Mouse (Mus musculus) cerebellum, adult 2 months (tissue): ENCODE data around the gene Commd3.

Experiments used
- CTCF ChIP-seq: fragments of 200-500 bp; IDR thresholded peaks from 2 replicates; pipeline ENCODE4 v1.5.1; 2011; ENCODE audit warnings: low read depth, mild to moderate bottlenecking, control low read depth, low read length, moderate library complexity, borderline replicate concordance; ENCODE audit not compliant: insufficient read depth
- POLR2A ChIP-seq: fragments of 200-500 bp; IDR thresholded peaks from 2 replicates; pipeline ENCODE4 v1.6.1; 2011; ENCODE audit warnings: low read length, control low read depth, borderline replicate concordance; ENCODE audit not compliant: insufficient read depth

DNA sequence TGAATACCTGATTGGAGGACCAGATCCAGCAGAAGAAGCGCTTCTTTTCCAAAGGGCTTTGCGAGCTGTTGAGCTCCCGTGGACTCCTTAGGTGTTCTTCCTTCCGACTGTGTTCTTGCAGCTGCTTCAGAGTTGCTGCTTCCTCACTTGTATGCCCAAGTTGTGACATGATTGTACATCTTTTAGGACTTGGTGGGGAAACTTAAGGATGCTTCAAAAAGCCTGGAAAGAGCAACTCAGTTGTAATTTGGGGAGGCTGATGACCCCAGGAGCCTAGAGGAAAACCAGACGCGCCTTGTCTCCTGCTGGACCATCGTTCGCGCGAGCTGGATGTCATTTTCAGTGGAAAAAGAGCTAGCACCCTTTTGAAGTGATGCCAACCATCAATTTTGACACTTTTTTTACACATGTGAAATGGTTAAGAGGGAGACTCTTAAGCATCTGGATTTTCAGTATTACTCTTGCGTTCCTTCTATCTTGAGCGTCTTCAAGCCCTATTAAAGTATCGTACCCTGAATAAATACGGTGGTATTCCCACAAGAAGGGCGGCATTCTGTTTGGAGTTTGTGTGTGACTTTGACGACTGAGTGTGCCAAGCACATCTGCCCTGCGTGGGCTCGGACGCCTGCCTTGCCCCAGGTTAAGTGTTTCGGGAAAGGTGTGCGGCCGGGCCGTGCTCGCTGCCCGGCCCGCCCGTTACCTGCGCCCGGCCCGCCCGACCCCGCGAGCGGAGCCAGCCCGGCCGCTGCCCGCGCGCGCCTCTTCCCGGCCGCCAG, 3.7 kb downstream of the Commd3 start:
- TF ChIP-seq POLR2A, result no peak
- TF ChIP-seq CTCF, result no peak
